32 mouse cellular contexts compared by ENCODE assay signal in genomic region chr8:96542215-96542614, GRCm38 (mm10).
"Had no signal": no experiment of that assay in that cellular context is flagged by ENCODE, and none has a peak within 500 bp of the region (broad histone marks: within the 10 kb centered on the region; RNA-seq: fewer than 3 reads in every experiment).

No protein-coding gene starts in this region.

- H3K36me3 ChIP-seq: limb, embryonic 10.5 days; limb, embryonic 12.5 days; limb, embryonic 13.5 days; limb, embryonic 15.5 days; liver, embryonic 12.5 days; liver, embryonic 13.5 days; liver, embryonic 15.5 days; lung, embryonic 15.5 days; midbrain, embryonic 10.5 days; midbrain, embryonic 12.5 days; midbrain, embryonic 13.5 days; midbrain, embryonic 15.5 days; neural tube, embryonic 12.5 days had no signal

- H3K9me3 ChIP-seq: limb, embryonic 10.5 days; limb, embryonic 12.5 days; limb, embryonic 13.5 days; limb, embryonic 15.5 days; liver, embryonic 12.5 days; liver, embryonic 13.5 days; liver, embryonic 15.5 days; lung, embryonic 15.5 days; midbrain, embryonic 10.5 days; midbrain, embryonic 12.5 days; midbrain, embryonic 13.5 days; midbrain, embryonic 15.5 days; neural tube, embryonic 12.5 days had no signal

- H3K4me2 ChIP-seq: limb, embryonic 12.5 days; limb, embryonic 13.5 days; limb, embryonic 15.5 days; liver, embryonic 11.5 days; liver, embryonic 12.5 days; liver, embryonic 13.5 days; liver, embryonic 15.5 days; lung, embryonic 14.5 days; lung, embryonic 15.5 days; midbrain, embryonic 11.5 days; midbrain, embryonic 12.5 days; midbrain, embryonic 13.5 days; midbrain, embryonic 15.5 days; neural tube, embryonic 12.5 days had no signal

- H3K27me3 ChIP-seq: limb, embryonic 12.5 days; limb, embryonic 13.5 days; limb, embryonic 15.5 days; liver, embryonic 12.5 days; liver, embryonic 13.5 days; liver, embryonic 15.5 days; lung, embryonic 15.5 days; megakaryocyte, embryonic 14.5 days; midbrain, embryonic 12.5 days; midbrain, embryonic 13.5 days; midbrain, embryonic 15.5 days; neural tube, embryonic 12.5 days had no signal

- ATAC-seq: liver, embryonic 12.5 days; liver, postnatal 0 days; lung, postnatal 0 days; midbrain, embryonic 13.5 days; midbrain, embryonic 15.5 days; midbrain, embryonic 16.5 days had no signal

- H3K9ac ChIP-seq: limb, embryonic 12.5 days; limb, embryonic 13.5 days; limb, embryonic 15.5 days; liver, embryonic 12.5 days; liver, embryonic 13.5 days; liver, embryonic 14.5 days; liver, embryonic 15.5 days; liver, postnatal 0 days; lung, embryonic 14.5 days; lung, embryonic 15.5 days; midbrain, embryonic 12.5 days; midbrain, embryonic 13.5 days; midbrain, embryonic 15.5 days; neural tube, embryonic 12.5 days had no signal

- DNase-seq: left cerebral cortex, postnatal 4 days; liver; liver, embryonic 13.5 days; liver, postnatal 0 days; lung, adult 18-20 months; lung, adult 2 months; lung, embryonic 14.5 days; lung, postnatal 10 days; lung, postnatal 14 days; lung, postnatal 36 days; lung, postnatal 4 days; midbrain, embryonic 14.5 days had no signal

- H3K4me3 ChIP-seq: limb, embryonic 10.5 days; limb, embryonic 12.5 days; limb, embryonic 13.5 days; limb, embryonic 15.5 days; liver, embryonic 12.5 days; liver, embryonic 13.5 days; liver, embryonic 15.5 days; lung, embryonic 15.5 days; megakaryocyte, embryonic 14.5 days; midbrain, embryonic 10.5 days; midbrain, embryonic 12.5 days; midbrain, embryonic 13.5 days; midbrain, embryonic 15.5 days; myocyte; neural tube, embryonic 12.5 days had no signal

- H3K27ac ChIP-seq: limb, embryonic 10.5 days; limb, embryonic 12.5 days; limb, embryonic 13.5 days; limb, embryonic 15.5 days; liver, embryonic 12.5 days; liver, embryonic 13.5 days; liver, embryonic 14.5 days; liver, embryonic 15.5 days; lung, embryonic 15.5 days; macrophage; midbrain, embryonic 10.5 days; midbrain, embryonic 12.5 days; midbrain, embryonic 13.5 days; midbrain, embryonic 15.5 days; neural tube, embryonic 12.5 days had no signal

- H3K4me1 ChIP-seq: limb, embryonic 10.5 days; limb, embryonic 12.5 days; limb, embryonic 13.5 days; limb, embryonic 15.5 days; liver, embryonic 12.5 days; liver, embryonic 13.5 days; liver, embryonic 15.5 days; lung, embryonic 15.5 days; megakaryocyte, embryonic 14.5 days; midbrain, embryonic 10.5 days; midbrain, embryonic 12.5 days; midbrain, embryonic 13.5 days; midbrain, embryonic 15.5 days; neural tube, embryonic 12.5 days had no signal
